Mouse (Mus musculus) C3H10T1/2 (cell line): ENCODE results near the gene Tfb1m. TPM values are rescaled to one million over a fixed set of nuclear protein-coding genes. Genes with fewer than 3 reads are reported as not detected.

Source experiments
- polyA plus RNA-seq, 2 experiments: library from polyadenylated mRNA; unstranded; fragments of >200 nt; fragmentation: generic; extraction: Trizol; gene quantifications; one replicate each; pipeline ENCODE4 v1.2.1; 2012; ENCODE audit warnings: missing spikeins in 2 of 2

Gene Tfb1m
- polyA plus RNA-seq = 1 to 10 TPM; 1.8 to 4.5 TPM

GRCm38 (mm10) chr17:3557331-3558311 lies at the start of gene Tfb1m:
Tfb1m (minus strand) TSS chr17:3557781.

GRCm38 (mm10) chr17:3532254-3532653 lies 25.3 kb downstream of the Tfb1m start, which contains the start of gene Cldn20:
Cldn20 (plus strand) TSS chr17:3532554.

Other genes with a start within 250 kb of the Tfb1m start
- gene Tiam2, start 231.2 kb downstream of the Tfb1m start, polyA plus RNA-seq = 10 to 100 TPM in 1 of 2 experiments, 1 to 10 TPM in 1; 1.5 to 23.7 TPM
- under 1 TPM; 0.05 to 0.21 TPM for gene Cldn20, start 25.2 kb downstream of the Tfb1m start, polyA plus RNA-seq
- not detected for gene Nox3, start 138.5 kb upstream of the Tfb1m start, polyA plus RNA-seq